Mouse (Mus musculus): ENCODE measurements around the gene Atp10a. TPM values are rescaled to one million over a fixed set of nuclear protein-coding genes. Genes with fewer than 3 reads are reported as not detected.

Atp10a gene
- polyA plus RNA-seq, 1 experiment from 2014 or later: 1.8 TPM

GRCm38 (mm10) chr7:58661076-58661475, 5.1 kb downstream of the Atp10a start:
- no peak for ATAC-seq (ENCODE audit: insufficient number of reproducible peaks, insufficient read depth, low FRiP score, low read depth)
- 87% methylated on average over 7 of the region's 7 CpGs for WGBS

GRCm38 (mm10) chr7:58668617-58669016, 12.7 kb downstream of the Atp10a start:
- H3K27me3 ChIP-seq (ENCODE audit: control insufficient read depth, insufficient read depth, low read length): no peaks in the 10 kb centered on the region
- ATAC-seq (ENCODE audit: insufficient number of reproducible peaks, insufficient read depth, low FRiP score, low read depth): no peak
- H3K4me1 ChIP-seq (ENCODE audit: control insufficient read depth in 2 of 2, insufficient read depth in 2 of 2, low read length in 2 of 2): no peaks in the 10 kb centered on the region
- H3K4me2 ChIP-seq (ENCODE audit: low read length): no peak overlapping the region
- H3K9ac ChIP-seq (ENCODE audit: low read length): no peak overlapping the region
- no peaks in the 10 kb centered on the region for H3K9me3 ChIP-seq (ENCODE audit: control insufficient read depth, low read length)
- H3K4me3 ChIP-seq (ENCODE audit: control insufficient read depth in 1 of 2, insufficient read depth in 1 of 2, low read depth in 1 of 2, low read length in 2 of 2): no peak overlapping the region
- H3K36me3 ChIP-seq (ENCODE audit: control insufficient read depth, insufficient read depth, low read length): no peaks in the 10 kb centered on the region
- no peak overlapping the region for H3K27ac ChIP-seq (replicated peaks in 1 of 2; ENCODE audit: control insufficient read depth in 1 of 2, insufficient read depth in 1 of 2, low read depth in 2 of 2, low read length in 2 of 2)
- WGBS: 70% methylated on average over 1 of the region's 1 CpGs

More at GRCm38 (mm10) chr7:58661076-58661475, 5.1 kb downstream of the Atp10a start:
- H3K9me3 ChIP-seq (ENCODE audit: control insufficient read depth, low read length): no peaks in the 10 kb centered on the region
- no peak overlapping the region for H3K4me2 ChIP-seq (ENCODE audit: low read length)
- no peak overlapping the region for H3K4me3 ChIP-seq (ENCODE audit: control insufficient read depth in 1 of 2, insufficient read depth in 1 of 2, low read depth in 1 of 2, low read length in 2 of 2)
- H3K27ac ChIP-seq (replicated peaks in 1 of 2; ENCODE audit: control insufficient read depth in 1 of 2, insufficient read depth in 1 of 2, low read depth in 2 of 2, low read length in 2 of 2): no peak overlapping the region
- H3K9ac ChIP-seq (ENCODE audit: low read length): no peak overlapping the region
- H3K36me3 ChIP-seq (ENCODE audit: control insufficient read depth, insufficient read depth, low read length): no peaks in the 10 kb centered on the region
- peaks cover 0 to 3% of the 10 kb centered on the region in 2 experiments; a peak in 1 of 4 replicates for H3K4me1 ChIP-seq (ENCODE audit: control insufficient read depth in 2 of 2, insufficient read depth in 2 of 2, low read length in 2 of 2)
- H3K27me3 ChIP-seq (ENCODE audit: control insufficient read depth, insufficient read depth, low read length): no peaks in the 10 kb centered on the region

- 62% methylated on average over 3 of the region's 3 CpGs for WGBS
Measured at GRCm38 (mm10) chr7:58676075-58676474, 20.1 kb downstream of the Atp10a start.

GRCm38 (mm10) chr7:58677111-58677805, 21.3 kb downstream of the Atp10a start:
- no peak for ATAC-seq (ENCODE audit: insufficient number of reproducible peaks, insufficient read depth, low FRiP score, low read depth)

More at GRCm38 (mm10) chr7:58676075-58676474, 20.1 kb downstream of the Atp10a start:
- H3K4me3 ChIP-seq (ENCODE audit: control insufficient read depth in 1 of 2, insufficient read depth in 1 of 2, low read depth in 1 of 2, low read length in 2 of 2): no peak overlapping the region
- no peaks in the 10 kb centered on the region for H3K9me3 ChIP-seq (ENCODE audit: control insufficient read depth, low read length)
- H3K4me1 ChIP-seq (ENCODE audit: control insufficient read depth in 2 of 2, insufficient read depth in 2 of 2, low read length in 2 of 2): no peaks in the 10 kb centered on the region; a peak in 1 of 4 replicates
- no peak overlapping the region for H3K27ac ChIP-seq (replicated peaks in 1 of 2; ENCODE audit: control insufficient read depth in 1 of 2, insufficient read depth in 1 of 2, low read depth in 2 of 2, low read length in 2 of 2)
- no peak for ATAC-seq (ENCODE audit: insufficient number of reproducible peaks, insufficient read depth, low FRiP score, low read depth)
- no peaks in the 10 kb centered on the region for H3K27me3 ChIP-seq (ENCODE audit: control insufficient read depth, insufficient read depth, low read length)
- no peak overlapping the region for H3K9ac ChIP-seq (ENCODE audit: low read length)
- no peak overlapping the region for H3K4me2 ChIP-seq (ENCODE audit: low read length)
- no peaks in the 10 kb centered on the region for H3K36me3 ChIP-seq (ENCODE audit: control insufficient read depth, insufficient read depth, low read length)

GRCm38 (mm10) chr7:58685967-58686366, 30.0 kb downstream of the Atp10a start:
- H3K27ac ChIP-seq (replicated peaks in 1 of 2; ENCODE audit: control insufficient read depth in 1 of 2, insufficient read depth in 1 of 2, low read depth in 2 of 2, low read length in 2 of 2): no peak overlapping the region
- no peak for ATAC-seq (ENCODE audit: insufficient number of reproducible peaks, insufficient read depth, low FRiP score, low read depth)
- H3K27me3 ChIP-seq (ENCODE audit: control insufficient read depth, insufficient read depth, low read length): no peaks in the 10 kb centered on the region
- H3K4me3 ChIP-seq (ENCODE audit: control insufficient read depth in 1 of 2, insufficient read depth in 1 of 2, low read depth in 1 of 2, low read length in 2 of 2): no peak overlapping the region
- no peaks in the 10 kb centered on the region for H3K4me1 ChIP-seq (ENCODE audit: control insufficient read depth in 2 of 2, insufficient read depth in 2 of 2, low read length in 2 of 2)
- no peak overlapping the region for H3K4me2 ChIP-seq (ENCODE audit: low read length)
- H3K36me3 ChIP-seq (ENCODE audit: control insufficient read depth, insufficient read depth, low read length): no peaks in the 10 kb centered on the region
- WGBS: 75% methylated on average over 1 of the region's 1 CpGs
- no peak overlapping the region for H3K9ac ChIP-seq (ENCODE audit: low read length)
- no peaks in the 10 kb centered on the region for H3K9me3 ChIP-seq (ENCODE audit: control insufficient read depth, low read length)

More at GRCm38 (mm10) chr7:58677111-58677805, 21.3 kb downstream of the Atp10a start:
- H3K4me3 ChIP-seq (ENCODE audit: control insufficient read depth in 1 of 2, insufficient read depth in 1 of 2, low read depth in 1 of 2, low read length in 2 of 2): no peak overlapping the region
- H3K9me3 ChIP-seq (ENCODE audit: control insufficient read depth, low read length): no peaks in the 10 kb centered on the region
- WGBS: 58% methylated on average over 5 of the region's 5 CpGs
- no peak overlapping the region for H3K9ac ChIP-seq (ENCODE audit: low read length)
- H3K4me1 ChIP-seq (ENCODE audit: control insufficient read depth in 2 of 2, insufficient read depth in 2 of 2, low read length in 2 of 2): no peaks in the 10 kb centered on the region; a peak in 1 of 4 replicates
- no peak overlapping the region for H3K27ac ChIP-seq (replicated peaks in 1 of 2; ENCODE audit: control insufficient read depth in 1 of 2, insufficient read depth in 1 of 2, low read depth in 2 of 2, low read length in 2 of 2)
- H3K4me2 ChIP-seq (ENCODE audit: low read length): no peak overlapping the region
- no peaks in the 10 kb centered on the region for H3K27me3 ChIP-seq (ENCODE audit: control insufficient read depth, insufficient read depth, low read length)
- H3K36me3 ChIP-seq (ENCODE audit: control insufficient read depth, insufficient read depth, low read length): no peaks in the 10 kb centered on the region

GRCm38 (mm10) chr7:58686573-58686972, 30.6 kb downstream of the Atp10a start:
- 46% methylated on average over 5 of the region's 5 CpGs for WGBS

GRCm38 (mm10) chr7:58686997-58687396, 31.0 kb downstream of the Atp10a start:
- H3K4me3 ChIP-seq (ENCODE audit: control insufficient read depth in 1 of 2, insufficient read depth in 1 of 2, low read depth in 1 of 2, low read length in 2 of 2): no peak overlapping the region
- ATAC-seq (ENCODE audit: insufficient number of reproducible peaks, insufficient read depth, low FRiP score, low read depth): no peak

More at GRCm38 (mm10) chr7:58686573-58686972, 30.6 kb downstream of the Atp10a start:
- no peaks in the 10 kb centered on the region for H3K9me3 ChIP-seq (ENCODE audit: control insufficient read depth, low read length)
- no peaks in the 10 kb centered on the region for H3K27me3 ChIP-seq (ENCODE audit: control insufficient read depth, insufficient read depth, low read length)
- no peak overlapping the region for H3K9ac ChIP-seq (ENCODE audit: low read length)
- H3K36me3 ChIP-seq (ENCODE audit: control insufficient read depth, insufficient read depth, low read length): no peaks in the 10 kb centered on the region
- no peaks in the 10 kb centered on the region for H3K4me1 ChIP-seq (ENCODE audit: control insufficient read depth in 2 of 2, insufficient read depth in 2 of 2, low read length in 2 of 2)
- H3K4me2 ChIP-seq (ENCODE audit: low read length): no peak overlapping the region
- no peak for ATAC-seq (ENCODE audit: insufficient number of reproducible peaks, insufficient read depth, low FRiP score, low read depth)
- no peak overlapping the region for H3K27ac ChIP-seq (replicated peaks in 1 of 2; ENCODE audit: control insufficient read depth in 1 of 2, insufficient read depth in 1 of 2, low read depth in 2 of 2, low read length in 2 of 2)
- H3K4me3 ChIP-seq (ENCODE audit: control insufficient read depth in 1 of 2, insufficient read depth in 1 of 2, low read depth in 1 of 2, low read length in 2 of 2): no peak overlapping the region

More at GRCm38 (mm10) chr7:58686997-58687396, 31.0 kb downstream of the Atp10a start:
- H3K9ac ChIP-seq (ENCODE audit: low read length): no peak overlapping the region
- no peak overlapping the region for H3K27ac ChIP-seq (replicated peaks in 1 of 2; ENCODE audit: control insufficient read depth in 1 of 2, insufficient read depth in 1 of 2, low read depth in 2 of 2, low read length in 2 of 2)
- no peaks in the 10 kb centered on the region for H3K9me3 ChIP-seq (ENCODE audit: control insufficient read depth, low read length)
- H3K4me2 ChIP-seq (ENCODE audit: low read length): no peak overlapping the region
- H3K4me1 ChIP-seq (ENCODE audit: control insufficient read depth in 2 of 2, insufficient read depth in 2 of 2, low read length in 2 of 2): no peaks in the 10 kb centered on the region
- WGBS: 72% methylated on average over 2 of the region's 2 CpGs
- no peaks in the 10 kb centered on the region for H3K27me3 ChIP-seq (ENCODE audit: control insufficient read depth, insufficient read depth, low read length)
- H3K36me3 ChIP-seq (ENCODE audit: control insufficient read depth, insufficient read depth, low read length): no peaks in the 10 kb centered on the region

Data from heart, embryonic 14.5 days (tissue).